Mouse (Mus musculus): ENCODE measurements at regions not wholly inside any gene's neighbourhood (a gene's known extent, or its start where the extent isn't known, plus 50 kb on each side); places are given as distances from the start of the nearest gene placed in this dataset.
A peak's percentile ranks its signal among the peaks of the same experiment; 100 is the strongest.

DNA sequence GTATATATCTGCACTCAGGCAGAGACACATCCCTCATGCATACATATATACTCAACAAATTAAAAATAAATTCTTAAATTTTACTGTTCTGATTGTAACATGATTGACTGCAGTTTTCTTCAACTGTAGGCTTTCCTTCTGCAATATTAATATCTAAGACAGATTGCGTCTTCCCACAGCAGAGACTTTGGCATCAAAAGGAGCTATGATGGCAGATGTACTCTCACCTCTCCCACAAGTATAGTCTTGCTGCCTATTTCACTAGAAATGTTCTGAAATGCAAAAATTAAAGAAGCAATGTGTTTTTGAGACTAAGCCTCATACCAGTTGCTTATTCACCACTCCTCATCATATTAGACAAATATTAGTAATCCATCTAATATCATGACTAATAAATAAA is 356.5 kb downstream of the Dnah5 start:
- DNase-seq = no peak

GRCm38 (mm10) chr15:28595294-28595693 is 391.7 kb downstream of the Dnah5 start:
- DNase-seq = no peak

DNA sequence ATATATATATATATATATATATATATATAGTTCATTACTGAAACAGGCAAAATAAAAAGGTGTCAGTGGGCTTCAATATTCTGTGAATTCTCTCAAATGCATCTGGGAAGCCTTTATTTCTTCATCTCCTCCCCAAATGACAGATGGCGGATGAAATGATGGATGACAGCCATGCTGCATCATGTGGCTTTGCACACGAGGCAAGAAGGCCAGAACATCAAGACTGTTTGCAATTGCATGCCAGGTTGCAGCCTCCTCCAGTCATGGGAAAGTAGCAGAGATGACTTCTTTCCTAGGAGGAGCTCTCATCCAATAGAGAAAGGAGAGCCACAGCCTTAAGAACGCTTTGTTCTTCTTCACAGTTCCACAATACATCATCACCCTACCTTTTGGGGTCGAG is 392.2 kb downstream of the Dnah5 start:
- no peak for DNase-seq

- DNase-seq = no peak
Observed at GRCm38 (mm10) chr15:28600132-28600531, 396.6 kb downstream of the Dnah5 start.

DNA sequence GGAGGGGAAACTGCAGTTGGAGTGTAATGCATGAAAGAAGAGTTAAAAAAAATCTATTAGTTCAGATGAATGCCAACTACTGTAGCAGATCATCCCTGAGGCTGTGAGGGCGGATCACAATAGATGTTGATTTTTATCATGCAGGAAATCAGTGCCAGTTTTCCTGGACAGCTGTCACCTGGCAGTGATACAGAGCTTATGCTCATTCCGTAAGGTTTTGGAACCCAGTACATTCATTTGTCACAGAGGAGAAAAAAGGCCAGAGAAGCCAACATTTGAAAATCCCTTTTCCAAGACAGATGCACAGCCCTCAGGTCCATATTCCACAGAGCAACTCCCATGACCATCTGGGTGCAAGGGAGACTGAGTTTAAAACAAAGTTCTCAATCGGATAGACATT is 412.1 kb downstream of the Dnah5 start:
- peak; percentile 39 for DNase-seq

DNA sequence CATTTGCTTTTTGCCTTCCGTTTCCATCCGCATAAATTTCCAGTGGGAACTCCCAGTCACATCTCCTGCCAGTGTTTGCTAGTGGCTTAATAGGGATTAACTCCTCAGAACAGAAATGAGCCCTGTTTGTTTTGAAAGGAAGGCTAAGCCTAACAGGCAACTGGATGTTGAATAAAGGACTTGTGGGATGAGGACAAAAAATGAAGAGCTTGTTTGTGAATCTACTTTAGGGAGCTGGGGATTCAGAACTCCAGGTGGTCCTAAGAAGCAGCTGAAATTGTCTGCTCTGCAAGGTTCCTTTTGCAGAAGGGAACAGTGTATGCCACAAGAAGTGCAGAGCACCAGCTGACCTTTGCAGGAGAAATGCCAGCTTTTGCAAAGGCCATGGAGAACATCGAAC is 436.8 kb downstream of the Dnah5 start:
- no peak for DNase-seq

DNA sequence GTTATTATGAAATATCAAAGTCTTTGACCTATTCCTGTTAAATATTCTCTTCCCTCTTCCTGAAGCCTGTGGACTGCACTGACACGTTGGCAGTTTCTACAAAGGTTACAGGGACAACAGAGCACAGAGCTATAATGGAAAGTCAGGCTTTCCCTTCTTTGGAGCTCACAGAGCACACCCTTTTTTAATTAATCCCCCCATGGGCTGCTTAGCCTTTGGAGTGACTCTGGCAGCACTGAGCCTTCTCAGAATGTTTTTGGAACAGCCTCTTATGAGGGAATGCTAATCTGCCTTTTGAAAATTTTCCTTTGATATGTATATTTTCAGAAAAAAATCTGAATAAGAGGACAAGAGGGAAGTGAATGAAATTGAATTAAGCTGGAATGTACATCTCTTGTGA is 441.6 kb downstream of the Dnah5 start:
- no peak for DNase-seq

- no peak for DNase-seq
Observed at GRCm38 (mm10) chr15:28653996-28654395, 450.4 kb downstream of the Dnah5 start.

GRCm38 (mm10) chr15:28663847-28664602 is 460.5 kb downstream of the Dnah5 start:
- no peak for DNase-seq
